Mouse (Mus musculus): ENCODE results near the gene Ide. TPM values are rescaled to one million over a fixed set of nuclear protein-coding genes. Genes with fewer than 3 reads are reported as not detected.

Gene Ide
- polyA plus RNA-seq, 1 experiment from 2014 or later = 83.2 TPM

GRCm38 (mm10) chr19:37352756-37353155 is 15.1 kb upstream of the Ide start:
- Histone ChIP-seq H3K4me2 (ENCODE audit: low read length) (no peak overlapping the region), H3K4me1 (ENCODE audit: control insufficient read depth in 2 of 2, insufficient read depth in 2 of 2, low read length in 2 of 2) (peaks cover 3 to 15% of the 10 kb centered on the region in 2 experiments; a peak in 3 of 4 replicates), H3K27ac (replicated peaks in 1 of 2; ENCODE audit: control insufficient read depth in 1 of 2, insufficient read depth in 1 of 2, low read depth in 2 of 2, low read length in 2 of 2) (no peak overlapping the region), H3K36me3 (ENCODE audit: control insufficient read depth, insufficient read depth, low read length) (peaks cover 8% of the 10 kb centered on the region), H3K9me3 (ENCODE audit: control insufficient read depth, low read length) (peaks cover 6% of the 10 kb centered on the region; the same call in 1 of the 2 replicates), H3K4me3 (ENCODE audit: control insufficient read depth in 1 of 2, insufficient read depth in 1 of 2, low read depth in 1 of 2, low read length in 2 of 2) (no peak overlapping the region), H3K9ac (ENCODE audit: low read length) (no peak overlapping the region), H3K27me3 (ENCODE audit: control insufficient read depth, insufficient read depth, low read length) (no peaks in the 10 kb centered on the region)
- WGBS = 95% methylated on average over 3 of the region's 3 CpGs
- no peak for ATAC-seq (ENCODE audit: insufficient number of reproducible peaks, insufficient read depth, low FRiP score, low read depth)

- Histone ChIP-seq H3K9me3 (ENCODE audit: control insufficient read depth, low read length) (peaks cover 6% of the 10 kb centered on the region; the same call in 1 of the 2 replicates), H3K27me3 (ENCODE audit: control insufficient read depth, insufficient read depth, low read length) (no peaks in the 10 kb centered on the region), H3K4me2 (ENCODE audit: low read length) (no peak overlapping the region), H3K4me1 (ENCODE audit: control insufficient read depth in 2 of 2, insufficient read depth in 2 of 2, low read length in 2 of 2) (peaks cover 5 to 31% of the 10 kb centered on the region in 2 experiments), H3K9ac (ENCODE audit: low read length) (no peak overlapping the region; the same call in 1 of the 2 replicates), H3K4me3 (ENCODE audit: control insufficient read depth in 1 of 2, insufficient read depth in 1 of 2, low read depth in 1 of 2, low read length in 2 of 2) (no peak overlapping the region), H3K27ac (replicated peaks in 1 of 2; ENCODE audit: control insufficient read depth in 1 of 2, insufficient read depth in 1 of 2, low read depth in 2 of 2, low read length in 2 of 2) (peak overlapping the region in 1 of 2 experiments; percentile 89; a peak in 3 of 4 replicates), H3K36me3 (ENCODE audit: control insufficient read depth, insufficient read depth, low read length) (peaks cover 8% of the 10 kb centered on the region)
- no peak for ATAC-seq (ENCODE audit: insufficient number of reproducible peaks, insufficient read depth, low FRiP score, low read depth)
These were observed 11.3 kb upstream of the Ide start for GRCm38 (mm10) chr19:37348952-37349351.

- peaks cover 8% of the 10 kb centered on the region for H3K36me3 ChIP-seq (ENCODE audit: control insufficient read depth, insufficient read depth, low read length)
- no peak overlapping the region for H3K4me3 ChIP-seq (ENCODE audit: control insufficient read depth in 1 of 2, insufficient read depth in 1 of 2, low read depth in 1 of 2, low read length in 2 of 2)
- peak overlapping the region; percentile 1; the same call in 1 of the 2 replicates for H3K4me2 ChIP-seq (ENCODE audit: low read length)
- 36% methylated on average over 10 of the region's 10 CpGs for WGBS
- ATAC-seq (ENCODE audit: insufficient number of reproducible peaks, insufficient read depth, low FRiP score, low read depth) = no peak
- H3K4me1 ChIP-seq (ENCODE audit: control insufficient read depth in 2 of 2, insufficient read depth in 2 of 2, low read length in 2 of 2) = peaks cover 5 to 31% of the 10 kb centered on the region in 2 experiments
- peaks cover 6% of the 10 kb centered on the region; the same call in 1 of the 2 replicates for H3K9me3 ChIP-seq (ENCODE audit: control insufficient read depth, low read length)
- peak overlapping the region; percentile 77 to 89 for H3K27ac ChIP-seq (replicated peaks in 1 of 2; ENCODE audit: control insufficient read depth in 1 of 2, insufficient read depth in 1 of 2, low read depth in 2 of 2, low read length in 2 of 2)
- peak overlapping the region; percentile 39; the same call in 1 of the 2 replicates for H3K9ac ChIP-seq (ENCODE audit: low read length)
- H3K27me3 ChIP-seq (ENCODE audit: control insufficient read depth, insufficient read depth, low read length) = no peaks in the 10 kb centered on the region
These were observed 10.7 kb upstream of the Ide start for GRCm38 (mm10) chr19:37348331-37348730.

GRCm38 (mm10) chr19:37346258-37346657 is 8.6 kb upstream of the Ide start:
- ATAC-seq (ENCODE audit: insufficient number of reproducible peaks, insufficient read depth, low FRiP score, low read depth) = no peak
- H3K27me3 ChIP-seq (ENCODE audit: control insufficient read depth, insufficient read depth, low read length) = no peaks in the 10 kb centered on the region
- H3K9ac ChIP-seq (ENCODE audit: low read length) = no peak overlapping the region
- H3K36me3 ChIP-seq (ENCODE audit: control insufficient read depth, insufficient read depth, low read length) = no peaks in the 10 kb centered on the region
- H3K4me3 ChIP-seq (ENCODE audit: control insufficient read depth in 1 of 2, insufficient read depth in 1 of 2, low read depth in 1 of 2, low read length in 2 of 2) = no peak overlapping the region
- 28% methylated on average over 3 of the region's 3 CpGs for WGBS
- H3K4me1 ChIP-seq (ENCODE audit: control insufficient read depth in 2 of 2, insufficient read depth in 2 of 2, low read length in 2 of 2) = peaks cover 5 to 31% of the 10 kb centered on the region in 2 experiments
- H3K4me2 ChIP-seq (ENCODE audit: low read length) = peak overlapping the region; percentile 8; the same call in 1 of the 2 replicates
- H3K27ac ChIP-seq (replicated peaks in 1 of 2; ENCODE audit: control insufficient read depth in 1 of 2, insufficient read depth in 1 of 2, low read depth in 2 of 2, low read length in 2 of 2) = peak overlapping the region; percentile 12 to 15; a peak in 2 of 4 replicates
- H3K9me3 ChIP-seq (ENCODE audit: control insufficient read depth, low read length) = no peaks in the 10 kb centered on the region

- ATAC-seq (ENCODE audit: insufficient number of reproducible peaks, insufficient read depth, low FRiP score, low read depth) = no peak
- H3K9me3 ChIP-seq (ENCODE audit: control insufficient read depth, low read length) = no peaks in the 10 kb centered on the region
- H3K4me1 ChIP-seq (ENCODE audit: control insufficient read depth in 2 of 2, insufficient read depth in 2 of 2, low read length in 2 of 2) = peaks cover 10 to 37% of the 10 kb centered on the region in 2 experiments
- H3K27me3 ChIP-seq (ENCODE audit: control insufficient read depth, insufficient read depth, low read length) = no peaks in the 10 kb centered on the region
- H3K4me2 ChIP-seq (ENCODE audit: low read length) = no peak overlapping the region
- H3K4me3 ChIP-seq (ENCODE audit: control insufficient read depth in 1 of 2, insufficient read depth in 1 of 2, low read depth in 1 of 2, low read length in 2 of 2) = no peak overlapping the region
- no peak overlapping the region for H3K27ac ChIP-seq (replicated peaks in 1 of 2; ENCODE audit: control insufficient read depth in 1 of 2, insufficient read depth in 1 of 2, low read depth in 2 of 2, low read length in 2 of 2)
- 84% methylated on average over 5 of the region's 5 CpGs for WGBS
- H3K9ac ChIP-seq (ENCODE audit: low read length) = no peak overlapping the region
- no peaks in the 10 kb centered on the region for H3K36me3 ChIP-seq (ENCODE audit: control insufficient read depth, insufficient read depth, low read length)
These were observed 6.2 kb upstream of the Ide start for GRCm38 (mm10) chr19:37343899-37344298.

- no peaks in the 10 kb centered on the region for H3K9me3 ChIP-seq (ENCODE audit: control insufficient read depth, low read length)
- no peak overlapping the region for H3K9ac ChIP-seq (ENCODE audit: low read length)
- H3K27ac ChIP-seq (replicated peaks in 1 of 2; ENCODE audit: control insufficient read depth in 1 of 2, insufficient read depth in 1 of 2, low read depth in 2 of 2, low read length in 2 of 2) = peak overlapping the region in 1 of 2 experiments; percentile 44; a peak in 2 of 4 replicates
- no peak overlapping the region for H3K4me3 ChIP-seq (ENCODE audit: control insufficient read depth in 1 of 2, insufficient read depth in 1 of 2, low read depth in 1 of 2, low read length in 2 of 2)
- H3K27me3 ChIP-seq (ENCODE audit: control insufficient read depth, insufficient read depth, low read length) = no peaks in the 10 kb centered on the region
- no peaks in the 10 kb centered on the region for H3K36me3 ChIP-seq (ENCODE audit: control insufficient read depth, insufficient read depth, low read length)
- no peak overlapping the region for H3K4me2 ChIP-seq (ENCODE audit: low read length)
- WGBS = 52% methylated on average over 5 of the region's 5 CpGs
- ATAC-seq (ENCODE audit: insufficient number of reproducible peaks, insufficient read depth, low FRiP score, low read depth) = no peak
- H3K4me1 ChIP-seq (ENCODE audit: control insufficient read depth in 2 of 2, insufficient read depth in 2 of 2, low read length in 2 of 2) = peaks cover 9 to 34% of the 10 kb centered on the region in 2 experiments
These were observed 3.3 kb upstream of the Ide start for GRCm38 (mm10) chr19:37340931-37341330.

- H3K4me3 ChIP-seq (ENCODE audit: control insufficient read depth in 1 of 2, insufficient read depth in 1 of 2, low read depth in 1 of 2, low read length in 2 of 2) = no peak overlapping the region
- 76% methylated on average over 5 of the region's 5 CpGs for WGBS
- no peak overlapping the region for H3K4me2 ChIP-seq (ENCODE audit: low read length)
- peaks cover 9 to 30% of the 10 kb centered on the region in 2 experiments for H3K4me1 ChIP-seq (ENCODE audit: control insufficient read depth in 2 of 2, insufficient read depth in 2 of 2, low read length in 2 of 2)
- H3K9me3 ChIP-seq (ENCODE audit: control insufficient read depth, low read length) = no peaks in the 10 kb centered on the region
- no peaks in the 10 kb centered on the region for H3K27me3 ChIP-seq (ENCODE audit: control insufficient read depth, insufficient read depth, low read length)
- H3K36me3 ChIP-seq (ENCODE audit: control insufficient read depth, insufficient read depth, low read length) = no peaks in the 10 kb centered on the region
- H3K9ac ChIP-seq (ENCODE audit: low read length) = no peak overlapping the region
- peak overlapping the region in 1 of 2 experiments; percentile 44; a peak in 2 of 4 replicates for H3K27ac ChIP-seq (replicated peaks in 1 of 2; ENCODE audit: control insufficient read depth in 1 of 2, insufficient read depth in 1 of 2, low read depth in 2 of 2, low read length in 2 of 2)
- no peak for ATAC-seq (ENCODE audit: insufficient number of reproducible peaks, insufficient read depth, low FRiP score, low read depth)
These were observed 2.8 kb upstream of the Ide start for GRCm38 (mm10) chr19:37340495-37340894.

- Histone ChIP-seq H3K4me2 (ENCODE audit: low read length) (no peak overlapping the region), H3K4me3 (ENCODE audit: control insufficient read depth in 1 of 2, insufficient read depth in 1 of 2, low read depth in 1 of 2, low read length in 2 of 2) (no peak overlapping the region), H3K9ac (ENCODE audit: low read length) (no peak overlapping the region), H3K9me3 (ENCODE audit: control insufficient read depth, low read length) (no peaks in the 10 kb centered on the region), H3K4me1 (ENCODE audit: control insufficient read depth in 2 of 2, insufficient read depth in 2 of 2, low read length in 2 of 2) (peaks cover 3 to 29% of the 10 kb centered on the region in 2 experiments), H3K27ac (replicated peaks in 1 of 2; ENCODE audit: control insufficient read depth in 1 of 2, insufficient read depth in 1 of 2, low read depth in 2 of 2, low read length in 2 of 2) (no peak overlapping the region), H3K36me3 (ENCODE audit: control insufficient read depth, insufficient read depth, low read length) (no peaks in the 10 kb centered on the region), H3K27me3 (ENCODE audit: control insufficient read depth, insufficient read depth, low read length) (no peaks in the 10 kb centered on the region)
- ATAC-seq (ENCODE audit: insufficient number of reproducible peaks, insufficient read depth, low FRiP score, low read depth) = no peak
- 76% methylated on average over 1 of the region's 1 CpGs for WGBS
These were observed 2.3 kb downstream of the Ide start for GRCm38 (mm10) chr19:37335392-37335791.

Data from heart, embryonic 14.5 days (tissue).